Mouse (Mus musculus): Measurements from ENCODE around the gene Shisa5. TPM values are rescaled to one million over a fixed set of nuclear protein-coding genes. Genes with fewer than 3 reads are reported as not detected.

Gene Shisa5
- total and polyA plus RNA-seq, 3 experiments = 41.0 to 71.7 TPM; not detected in 1

GRCm38 (mm10) chr9:109092799-109093198 lies 54.4 kb downstream of the Shisa5 start:
- Histone ChIP-seq H3K27ac (ENCODE audit: control insufficient read depth, low read depth, low read length) (no peak overlapping the region), H3K79me2 (ENCODE audit: control insufficient read depth, insufficient read depth, low read length, poor library complexity) (no peaks in the 10 kb centered on the region), H3K36me3 (ENCODE audit: control insufficient read depth in 1 of 2, insufficient read depth in 2 of 2, low read length in 2 of 2) (no peaks in the 10 kb centered on the region), H3K4me3 (ENCODE audit: control insufficient read depth in 1 of 2, insufficient read depth in 1 of 2, low read depth in 2 of 2, low read length in 2 of 2) (no peak overlapping the region), H3K9me3 (replicated peaks; ENCODE audit: insufficient read depth, low read length) (no peaks in the 10 kb centered on the region), H3K9ac (ENCODE audit: control insufficient read depth, low read depth, low read length, poor library complexity, severe bottlenecking) (no peak overlapping the region), H3K27me3 (ENCODE audit: control insufficient read depth in 1 of 2, insufficient read depth in 2 of 2, low read length in 2 of 2) (no peaks in the 10 kb centered on the region), H3K4me1 (ENCODE audit: control insufficient read depth in 1 of 2, insufficient read depth in 2 of 2, low read length in 2 of 2) (no peaks in the 10 kb centered on the region)
- no peak for DNase-seq (ENCODE audit: low read depth, low spot score)
- TF ChIP-seq TAL1 (IDR thresholded peaks at IDR 0.05; ENCODE audit: low read length) (no peak), EP300 (IDR thresholded peaks at IDR 0.05; ENCODE audit: low read depth in 1 of 2, low read length in 2 of 2) (no peak), ETS1 (IDR thresholded peaks at IDR 0.05; ENCODE audit: low read depth, low read length) (no peak), HCFC1 (IDR thresholded peaks at IDR 0.05; ENCODE audit: low read depth, low read length) (no peak), MYB (IDR thresholded peaks at IDR 0.05; ENCODE audit: low read depth, low read length) (no peak), MEF2A (IDR thresholded peaks at IDR 0.05; ENCODE audit: extremely low read depth, insufficient replicate concordance, low read depth, low read length, poor library complexity, severe bottlenecking) (no peak), ZNF384 (IDR thresholded peaks at IDR 0.05; ENCODE audit: low read depth, low read length) (no peak), SIN3A (IDR thresholded peaks at IDR 0.05; ENCODE audit: low read length) (no peak), GABPA (IDR thresholded peaks at IDR 0.05; ENCODE audit: low read depth, low read length) (no peak)

- Histone ChIP-seq H3K27me3 (ENCODE audit: control insufficient read depth in 1 of 2, insufficient read depth in 2 of 2, low read length in 2 of 2) (no peaks in the 10 kb centered on the region), H3K9me3 (replicated peaks; ENCODE audit: insufficient read depth, low read length) (no peaks in the 10 kb centered on the region), H3K4me3 (ENCODE audit: control insufficient read depth in 1 of 2, insufficient read depth in 1 of 2, low read depth in 2 of 2, low read length in 2 of 2) (no peak overlapping the region), H3K79me2 (ENCODE audit: control insufficient read depth, insufficient read depth, low read length, poor library complexity) (no peaks in the 10 kb centered on the region), H3K9ac (ENCODE audit: control insufficient read depth, low read depth, low read length, poor library complexity, severe bottlenecking) (no peak overlapping the region), H3K36me3 (ENCODE audit: control insufficient read depth in 1 of 2, insufficient read depth in 2 of 2, low read length in 2 of 2) (no peaks in the 10 kb centered on the region), H3K27ac (ENCODE audit: control insufficient read depth, low read depth, low read length) (no peak overlapping the region), H3K4me1 (ENCODE audit: control insufficient read depth in 1 of 2, insufficient read depth in 2 of 2, low read length in 2 of 2) (no peaks in the 10 kb centered on the region)
- no peak for TF ChIP-seq POLR2AphosphoS5 (IDR thresholded peaks at IDR 0.05; ENCODE audit: borderline replicate concordance, low read depth, low read length)
- DNase-seq (ENCODE audit: low read depth, low spot score) = no peak
Measured at GRCm38 (mm10) chr9:109093786-109094552, 55.6 kb downstream of the Shisa5 start.

GRCm38 (mm10) chr9:109094553-109095136 lies 56.3 kb downstream of the Shisa5 start:
- DNase-seq (ENCODE audit: low read depth, low spot score) = no peak
- H3K27ac ChIP-seq (ENCODE audit: control insufficient read depth, low read depth, low read length) = no peak overlapping the region
- no peak overlapping the region for H3K4me3 ChIP-seq (ENCODE audit: control insufficient read depth in 1 of 2, insufficient read depth in 1 of 2, low read depth in 2 of 2, low read length in 2 of 2)
- H3K9ac ChIP-seq (ENCODE audit: control insufficient read depth, low read depth, low read length, poor library complexity, severe bottlenecking) = no peak overlapping the region
- no peaks in the 10 kb centered on the region for H3K27me3 ChIP-seq (ENCODE audit: control insufficient read depth in 1 of 2, insufficient read depth in 2 of 2, low read length in 2 of 2)
- H3K9me3 ChIP-seq (replicated peaks; ENCODE audit: insufficient read depth, low read length) = no peaks in the 10 kb centered on the region
- H3K79me2 ChIP-seq (ENCODE audit: control insufficient read depth, insufficient read depth, low read length, poor library complexity) = no peaks in the 10 kb centered on the region
- H3K36me3 ChIP-seq (ENCODE audit: control insufficient read depth in 1 of 2, insufficient read depth in 2 of 2, low read length in 2 of 2) = no peaks in the 10 kb centered on the region
- no peaks in the 10 kb centered on the region for H3K4me1 ChIP-seq (ENCODE audit: control insufficient read depth in 1 of 2, insufficient read depth in 2 of 2, low read length in 2 of 2)
- TF ChIP-seq ZMIZ1 (IDR thresholded peaks at IDR 0.05; ENCODE audit: low read depth, low read length) (no peak), GATA1 (IDR thresholded peaks at IDR 0.05; ENCODE audit: low read depth, low read length) (no peak), POLR2A (IDR thresholded peaks at IDR 0.05; ENCODE audit: control insufficient read depth in 1 of 2, insufficient read depth in 1 of 2, low read depth in 1 of 2, low read length in 2 of 2, poor library complexity in 1 of 2) (no peak), NRF1 (IDR thresholded peaks at IDR 0.05; ENCODE audit: insufficient read depth, low read depth, low read length, poor library complexity, severe bottlenecking) (no peak), TBP (IDR thresholded peaks at IDR 0.05; ENCODE audit: low read depth, low read length) (no peak), USF2 (IDR thresholded peaks at IDR 0.05; ENCODE audit: borderline replicate concordance in 1 of 2, insufficient read depth in 1 of 2, low read depth in 1 of 2, low read length in 2 of 2) (no peak), MAZ (IDR thresholded peaks at IDR 0.05; ENCODE audit: low read depth, low read length) (no peak), MYC (IDR thresholded peaks at IDR 0.05; ENCODE audit: low read depth, low read length) (no peak), POLR2AphosphoS5 (IDR thresholded peaks at IDR 0.05; ENCODE audit: borderline replicate concordance, low read depth, low read length) (no peak), MXI1 (IDR thresholded peaks at IDR 0.05; ENCODE audit: low read depth, low read length) (no peak), POLR2AphosphoS2 (IDR thresholded peaks at IDR 0.05; ENCODE audit: low read length) (no peak), SMC3 (IDR thresholded peaks at IDR 0.05; ENCODE audit: low read depth, low read length) (no peak), EP300 (IDR thresholded peaks at IDR 0.05; ENCODE audit: low read depth in 1 of 2, low read length in 2 of 2) (no peak), MEF2A (IDR thresholded peaks at IDR 0.05; ENCODE audit: extremely low read depth, insufficient replicate concordance, low read depth, low read length, poor library complexity, severe bottlenecking) (no peak), GABPA (IDR thresholded peaks at IDR 0.05; ENCODE audit: low read depth, low read length) (no peak), JUND (IDR thresholded peaks at IDR 0.05; ENCODE audit: low read depth, low read length) (no peak), ZNF384 (IDR thresholded peaks at IDR 0.05; ENCODE audit: low read depth, low read length) (no peak), CTCF (IDR thresholded peaks at IDR 0.05 in 2 of 3, conservative IDR thresholded peaks at IDR 0.05 in 1 of 3; ENCODE audit: control insufficient read depth in 1 of 3, insufficient read depth in 1 of 3, low read depth in 2 of 3, low read length in 3 of 3, poor library complexity in 1 of 3, severe bottlenecking in 1 of 3) (no peak)

Measured in MEL (cell line).